Mouse (Mus musculus): ENCODE data around the gene Pgs1.

DNA sequence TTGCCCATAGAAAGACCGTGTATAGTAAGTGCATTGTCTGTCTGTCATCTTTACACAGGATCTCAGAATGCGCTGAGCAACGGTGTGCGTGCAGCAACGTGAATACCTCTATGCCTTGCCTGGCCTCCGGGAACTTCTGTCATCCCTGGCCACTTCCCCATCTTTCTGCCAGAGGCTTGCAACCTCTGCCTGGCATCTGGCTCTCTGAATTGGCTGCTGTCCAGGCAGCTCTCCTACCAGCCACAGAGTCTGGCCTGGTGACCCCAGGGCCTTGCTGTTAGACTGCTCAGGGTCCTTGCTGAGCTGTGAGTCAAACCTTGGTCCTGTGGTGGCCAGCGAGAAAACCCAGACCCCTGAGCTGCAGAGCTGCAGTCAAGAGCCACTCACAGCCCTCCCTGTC, 27.9 kb upstream of the Pgs1 start:
- TF ChIP-seq CTCF (IDR thresholded peaks at IDR 0.05) = no peak
- no peak for TF ChIP-seq EP300 (IDR thresholded peaks at IDR 0.05)
